Mouse (Mus musculus) bone marrow macrophage, adult 2 months (primary cell): ENCODE measurements around the gene Fam49a. TPM values are rescaled to one million over a fixed set of nuclear protein-coding genes. Genes with fewer than 3 reads are reported as not detected.

Experiments used
- H3K27ac ChIP-seq: 2 replicates; pipeline ENCODE4 v1.5.1; 2012; ENCODE audit warnings: low read depth, low read length; ENCODE audit not compliant: insufficient read depth
- H3K4me1 ChIP-seq: 2 replicates; pipeline ENCODE4 v1.6.1; 2012; ENCODE audit warnings: low read length; ENCODE audit not compliant: control insufficient read depth, insufficient read depth
- H3K4me3 ChIP-seq: 2 replicates; pipeline ENCODE4 v1.5.1; 2012; ENCODE audit warnings: mild to moderate bottlenecking, low read length, moderate library complexity; ENCODE audit not compliant: insufficient read depth
- CTCF ChIP-seq: IDR thresholded peaks from 2 replicates; pipeline ENCODE4 v1.5.1; 2012; ENCODE audit warnings: low read depth, mild to moderate bottlenecking, low read length, moderate library complexity
- POLR2A ChIP-seq: IDR thresholded peaks from 2 replicates; pipeline ENCODE4 v1.6.1; 2012; ENCODE audit warnings: mild to moderate bottlenecking, low read depth, low read length, borderline replicate concordance
- polyA plus RNA-seq: library from polyadenylated mRNA; stranded (reverse); fragments of >200 nt; gene quantifications from 2 replicates; pipeline ENCODE4 v1.2.4, GENCODE M21; 2012; ENCODE audit not compliant: missing spikeins, insufficient read depth, insufficient read length

Fam49a gene
- polyA plus RNA-seq = 68.2 and 82.8 TPM in 2 replicates

DNA sequence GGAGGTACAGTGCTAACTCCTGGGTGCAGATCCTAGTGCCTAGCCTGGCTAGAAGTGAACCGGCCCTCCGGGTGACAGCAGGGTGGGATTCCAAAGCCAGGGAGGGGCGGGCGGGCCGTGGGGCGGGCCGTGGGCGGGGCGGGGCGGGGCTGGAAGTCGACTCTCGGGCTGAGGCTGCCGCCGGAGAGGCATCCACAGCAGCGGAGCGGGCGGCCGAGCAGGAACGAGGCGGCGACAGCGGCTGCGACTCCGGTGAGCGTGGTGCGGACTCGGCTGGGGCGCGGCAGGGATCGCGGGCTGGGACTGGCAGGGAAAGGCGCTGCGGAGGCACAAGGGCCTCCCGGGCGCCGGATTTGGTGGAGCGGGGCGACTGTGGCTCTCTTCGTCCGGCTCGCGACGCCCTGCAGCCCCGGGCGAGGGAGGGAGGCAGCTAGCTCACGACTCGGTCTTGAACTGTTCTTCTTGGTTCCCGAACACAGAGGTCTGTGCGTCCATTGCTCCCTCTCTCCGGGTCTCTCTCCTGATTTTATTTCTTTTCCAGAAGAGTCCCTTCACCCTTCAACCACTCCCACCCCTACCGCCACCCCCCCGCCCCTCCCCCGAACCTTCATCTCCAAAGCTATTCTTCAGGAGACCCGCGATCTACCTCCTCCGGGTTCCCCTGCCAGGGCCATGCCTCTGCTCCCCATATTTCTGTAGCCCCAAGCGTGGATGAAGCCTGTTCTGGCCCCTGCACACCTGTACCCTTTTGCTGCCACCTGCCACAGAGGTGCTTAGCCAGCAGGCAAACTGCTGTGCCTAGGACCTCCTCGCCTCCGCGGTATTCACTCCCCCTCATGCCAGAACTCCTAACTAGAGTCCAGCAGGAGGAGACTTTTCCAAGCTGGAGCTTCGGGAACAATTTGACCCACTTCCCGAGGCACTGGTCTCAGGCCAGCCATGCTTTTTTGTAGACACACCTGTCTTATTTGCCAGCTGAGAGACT is at the start of gene Fam49a:
Fam49a (plus strand) TSS at position 153 of the 985 bp plus-strand sequence.
- peak within 1 kb of the TSS; percentile 79 for H3K4me3 ChIP-seq
- peak within 1 kb of the TSS; percentile 50 for H3K27ac ChIP-seq
- H3K4me1 ChIP-seq = peaks cover 40% of the 10 kb centered on the region
- TF ChIP-seq CTCF (no peak), POLR2A (0 out of 2 replicates have a peak, but pooled peaks have one; percentile 86)

DNA sequence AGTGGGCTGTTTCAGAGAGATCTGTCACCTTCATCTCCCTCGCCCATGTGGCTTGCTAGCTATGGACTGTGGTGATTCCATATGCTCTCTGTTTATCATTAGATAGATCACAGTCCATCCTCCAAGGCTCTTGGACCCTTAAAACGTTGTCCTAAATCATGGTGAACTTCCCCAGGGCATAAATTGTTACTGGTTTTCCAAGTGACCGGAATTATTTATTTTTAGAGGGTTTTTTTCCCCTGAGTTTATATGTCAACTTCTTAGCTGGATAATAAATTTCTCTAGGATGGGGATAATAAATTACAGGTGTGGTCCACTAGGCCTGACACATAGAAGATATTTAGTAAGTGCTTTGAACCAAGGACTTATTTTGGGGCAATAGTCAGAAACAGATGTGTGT is 48.4 kb upstream of the Fam49a start:
- Histone ChIP-seq H3K27ac (no peak overlapping the region), H3K4me1 (peaks cover 4% of the 10 kb centered on the region; the same call in 1 of the 2 replicates), H3K4me3 (no peak overlapping the region)
- TF ChIP-seq CTCF (no peak), POLR2A (no peak)

DNA sequence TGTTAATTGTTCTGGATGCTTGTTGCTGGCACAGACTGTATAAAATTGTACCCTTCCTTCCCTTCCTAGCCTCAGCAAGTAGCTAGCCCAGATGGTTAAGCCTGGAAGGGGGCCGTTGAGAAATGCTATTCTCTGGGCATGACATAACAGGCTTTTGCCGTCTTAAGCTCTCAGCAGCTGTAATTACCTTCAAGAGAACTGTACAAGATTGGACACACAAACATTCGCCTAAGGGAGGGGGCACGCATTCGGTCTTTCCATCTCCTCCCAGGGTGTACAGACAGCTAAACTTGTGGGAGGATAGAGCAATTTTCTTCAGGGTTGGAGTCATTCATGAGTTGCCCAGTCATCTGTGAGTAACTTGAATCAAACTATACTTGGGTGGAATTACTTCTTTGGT is 43.0 kb upstream of the Fam49a start:
- Histone ChIP-seq H3K27ac (no peak overlapping the region), H3K4me1 (peaks cover 32% of the 10 kb centered on the region), H3K4me3 (no peak overlapping the region)
- TF ChIP-seq CTCF (no peak), POLR2A (no peak)

DNA sequence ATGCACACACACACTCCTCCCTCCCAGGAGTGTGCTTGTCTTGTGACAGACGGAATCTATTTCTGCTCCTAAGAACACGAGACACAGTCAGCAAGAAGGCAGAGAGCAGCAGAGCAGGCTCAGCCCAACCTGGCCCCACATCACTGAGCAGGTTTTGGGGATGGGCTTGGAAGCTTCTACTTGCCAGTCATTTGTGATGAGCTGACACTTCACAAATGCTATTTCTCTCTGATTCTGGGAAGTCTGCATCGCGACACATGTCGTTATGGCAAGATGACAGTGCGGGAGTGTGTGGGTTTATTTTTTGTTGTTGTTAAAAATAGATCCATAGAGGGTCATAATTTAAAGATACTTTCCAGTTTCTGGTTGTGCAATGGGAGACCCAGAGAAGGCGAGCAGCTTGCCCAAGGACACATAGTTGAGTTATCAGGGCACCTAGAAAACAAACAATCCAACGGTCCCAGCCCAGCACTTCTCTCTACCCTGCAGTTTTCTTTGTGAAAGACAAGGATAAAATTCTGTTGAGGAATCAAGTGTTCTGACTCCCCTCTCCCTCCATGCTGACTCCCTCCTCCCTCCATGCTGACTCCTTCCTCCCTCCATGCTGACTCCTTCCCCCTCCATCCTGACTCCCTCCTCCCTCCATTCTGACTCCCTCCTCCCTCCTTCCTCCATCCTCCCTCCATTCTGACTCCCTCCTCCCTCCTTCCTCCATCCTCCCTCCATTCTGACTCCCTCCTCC is 41.0 kb upstream of the Fam49a start:
- Histone ChIP-seq H3K27ac (no peak overlapping the region), H3K4me1 (peaks cover 45% of the 10 kb centered on the region), H3K4me3 (no peak overlapping the region)
- TF ChIP-seq POLR2A (no peak), CTCF (no peak)

DNA sequence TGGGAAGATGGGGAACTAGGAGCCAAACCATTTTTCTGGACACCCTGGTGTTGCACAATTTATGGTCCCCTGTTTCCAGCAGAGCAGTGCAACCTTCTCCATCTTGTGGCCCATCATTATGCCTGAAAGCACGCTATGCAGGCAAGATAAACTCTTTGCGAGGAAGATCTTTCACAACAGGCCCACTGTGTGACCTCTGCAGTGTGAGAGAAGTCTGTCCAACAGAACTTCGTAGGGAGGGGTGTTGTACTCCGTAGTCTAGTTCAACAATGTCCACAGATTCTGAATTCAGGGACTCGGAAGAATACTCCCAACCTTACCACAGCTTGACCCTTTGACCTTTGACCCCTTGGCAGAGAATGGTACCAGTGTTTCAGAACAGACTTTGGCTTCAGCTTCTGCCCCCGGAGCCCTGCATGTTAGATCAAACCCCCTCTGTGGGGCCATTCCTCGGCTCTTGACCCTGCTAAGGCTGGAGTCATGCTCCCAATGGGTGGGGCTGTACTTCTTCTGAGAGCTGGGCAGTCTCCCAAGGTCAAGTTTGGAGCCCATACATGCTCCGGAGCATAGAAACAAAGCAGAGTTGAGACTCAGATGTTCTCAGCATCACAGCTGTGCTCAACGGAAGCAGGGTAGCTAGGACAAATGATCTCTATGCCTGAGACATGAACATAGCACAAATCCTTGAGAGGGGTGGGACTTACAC is 39.2 kb upstream of the Fam49a start:
- H3K4me3 ChIP-seq = no peak overlapping the region
- TF ChIP-seq POLR2A (no peak), CTCF (no peak)
- H3K4me1 ChIP-seq = peaks cover 56% of the 10 kb centered on the region
- peak overlapping the region; percentile 58 for H3K27ac ChIP-seq

DNA sequence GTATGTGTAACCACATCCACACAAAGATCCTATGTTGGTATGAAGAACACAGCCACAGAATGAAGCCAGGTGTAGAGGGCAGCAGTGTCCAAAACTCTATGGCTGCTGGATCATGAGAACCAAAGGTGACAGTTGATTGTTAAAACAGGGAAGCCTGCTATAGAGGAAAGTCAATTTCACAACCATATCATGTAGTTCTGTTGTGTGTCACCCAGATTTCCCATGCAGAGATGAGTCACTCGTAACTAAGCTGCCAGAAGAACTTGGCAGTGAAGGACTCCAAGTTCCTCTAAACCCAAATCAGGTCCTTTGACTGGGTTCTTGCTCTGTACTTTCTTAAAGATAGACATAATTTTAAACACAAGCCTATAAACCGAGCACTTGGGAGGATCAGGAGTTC is 38.6 kb upstream of the Fam49a start:
- TF ChIP-seq POLR2A (no peak), CTCF (no peak)
- peaks cover 59% of the 10 kb centered on the region for H3K4me1 ChIP-seq
- H3K27ac ChIP-seq = peak overlapping the region; percentile 63

DNA sequence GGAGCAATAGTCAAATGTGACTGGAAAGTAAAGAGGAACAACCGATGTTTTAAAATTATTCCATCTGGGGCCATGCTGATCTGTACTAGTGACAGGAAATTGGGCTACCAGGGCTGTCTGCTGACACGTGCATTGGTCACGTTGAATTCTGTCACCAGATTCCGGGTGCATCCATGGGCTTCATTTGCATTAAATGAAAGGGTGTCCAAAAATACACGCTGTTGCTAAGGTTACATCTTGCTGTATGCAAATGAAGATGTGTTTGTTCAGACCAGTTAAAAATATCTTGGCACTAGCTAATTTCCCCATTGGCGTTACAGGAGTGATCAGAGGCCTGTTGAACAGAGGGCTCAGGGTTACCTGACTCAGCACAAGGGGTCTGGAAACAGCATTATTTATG is 36.2 kb upstream of the Fam49a start:
- peaks cover 66% of the 10 kb centered on the region for H3K4me1 ChIP-seq
- TF ChIP-seq CTCF = no peak
- TF ChIP-seq POLR2A = no peak
- no peak overlapping the region for H3K4me3 ChIP-seq
- H3K27ac ChIP-seq = peak overlapping the region; percentile 83

More for the DNA sequence above, 38.6 kb upstream of the Fam49a start:
- no peak overlapping the region for H3K4me3 ChIP-seq

DNA sequence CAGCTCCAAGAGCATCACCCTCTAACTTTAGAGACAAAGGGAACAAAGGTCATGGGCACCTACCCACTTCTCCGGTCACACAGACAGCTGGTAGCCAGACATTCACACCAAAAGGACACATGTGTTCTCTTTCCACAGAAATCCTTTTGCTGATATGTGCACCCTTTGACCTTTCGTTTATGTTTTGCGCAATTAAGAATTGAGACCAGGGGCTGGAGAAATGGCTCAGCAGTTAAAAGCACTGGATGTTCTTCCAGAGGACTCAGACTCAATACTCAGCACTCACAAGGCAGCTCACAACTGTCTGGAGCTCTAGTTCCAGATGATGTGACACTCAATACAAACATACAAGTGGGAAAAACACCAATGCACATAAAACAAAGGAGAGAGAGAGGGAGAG is 34.3 kb upstream of the Fam49a start:
- no peak for TF ChIP-seq POLR2A
- no peak for TF ChIP-seq CTCF
- Histone ChIP-seq H3K4me3 (no peak overlapping the region), H3K4me1 (peaks cover 63% of the 10 kb centered on the region), H3K27ac (no peak overlapping the region)

DNA sequence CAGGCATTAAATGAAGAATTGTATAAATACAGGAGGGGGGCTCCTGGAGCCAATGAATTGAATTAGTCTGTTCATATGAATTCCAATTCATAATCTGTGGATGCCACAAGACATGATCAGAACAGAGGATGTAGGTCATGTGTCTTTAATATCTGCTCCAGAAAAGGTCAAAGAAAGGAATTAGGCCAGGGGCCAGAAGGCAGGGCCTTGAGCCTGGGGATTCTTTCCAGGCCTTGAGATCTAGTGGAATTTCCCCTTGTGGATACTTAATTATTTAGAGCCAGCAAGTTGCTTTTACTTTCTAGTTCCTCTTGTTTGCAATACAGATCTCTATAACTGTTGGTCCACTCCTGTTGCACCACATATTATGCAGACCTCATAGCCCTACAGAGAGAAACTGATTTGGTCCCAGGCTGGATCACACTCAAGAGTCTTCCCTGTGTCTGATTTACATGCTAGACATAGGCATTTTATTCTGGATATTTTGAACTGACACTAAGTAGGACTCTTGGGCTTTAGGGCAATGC is 31.8 kb upstream of the Fam49a start:
- Histone ChIP-seq H3K27ac (peak overlapping the region; percentile 55), H3K4me1 (peaks cover 43% of the 10 kb centered on the region), H3K4me3 (no peak overlapping the region)
- TF ChIP-seq POLR2A (no peak), CTCF (no peak)
